Mouse (Mus musculus) G1E (cell line): Measurements from ENCODE around the gene Wfdc3.

Source experiments
- CTCF ChIP-seq: IDR thresholded peaks from 2 replicates; pipeline ENCODE4 v1.5.1; 2012; ENCODE audit warnings: low read depth, low read length, inconsistent platforms, mixed read lengths
- GATA1 ChIP-seq: IDR thresholded peaks from 2 replicates; pipeline ENCODE4 v1.6.1; 2012; ENCODE audit warnings: borderline replicate concordance, low read length, inconsistent platforms, mixed read lengths
- GATA2 ChIP-seq: IDR thresholded peaks from 2 replicates; pipeline ENCODE4 v1.6.1; 2012; ENCODE audit warnings: low read depth, low read length, inconsistent platforms, borderline replicate concordance
- POLR2AphosphoS5 ChIP-seq: IDR thresholded peaks from 2 replicates; pipeline ENCODE4 v1.6.1; 2012; ENCODE audit warnings: low read depth, low read length, inconsistent platforms; ENCODE audit not compliant: insufficient replicate concordance
- TAL1 ChIP-seq: conservative IDR thresholded peaks from 2 replicates; pipeline ENCODE4 v1.6.1; 2012; ENCODE audit warnings: low read depth, low read length, inconsistent platforms, mixed read lengths

DNA sequence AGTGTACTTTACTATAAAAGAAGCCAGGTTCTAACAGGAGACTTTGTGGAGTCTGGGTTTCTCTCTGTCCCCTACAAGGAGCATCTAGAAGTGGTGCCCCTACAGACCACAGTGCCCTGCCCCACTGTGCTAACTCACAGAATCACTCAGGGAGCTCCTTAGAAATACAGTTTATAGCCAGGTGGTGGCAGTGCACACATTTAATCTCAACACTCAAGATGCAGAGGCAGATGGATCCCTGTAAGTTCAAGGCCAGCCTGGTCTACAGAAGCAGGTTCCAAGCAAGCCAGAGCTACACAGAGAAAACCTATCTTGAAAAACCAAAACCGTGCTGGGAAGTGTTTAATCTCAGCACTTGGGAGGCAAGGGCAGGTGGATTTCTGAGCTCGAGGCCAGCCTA, 48.0 kb upstream of the Wfdc3 start:
- TF ChIP-seq CTCF (no peak), TAL1 (no peak), POLR2AphosphoS5 (no peak), GATA1 (no peak), GATA2 (no peak)
